8 mouse cellular contexts compared by ENCODE assay signal in genomic region chr4:4792141-4792991, GRCm38 (mm10). TPM values are rescaled to one million over a fixed set of nuclear protein-coding genes. Genes with fewer than 3 reads are reported as not detected.
A peak's percentile ranks its signal among the peaks of the same experiment; 100 is the strongest.
DNase-seq lines count a peak whose midpoint lies in the region; ATAC-seq and TF ChIP-seq lines count a peak whose summit lies in the region.

No protein-coding gene starts in this region.

- ATAC-seq in lung, postnatal 0 days: peak; percentile 70

- H3K9ac ChIP-seq in ES-E14 (ENCODE audit: insufficient read depth, low read depth, low read length, poor library complexity, severe bottlenecking): peak overlapping the region; percentile 93
- H3K9ac ChIP-seq in lung, postnatal 0 days (replicated peaks; ENCODE audit: low read depth): peak overlapping the region; percentile 81

- under 1% methylated on average over 61 of the region's 61 CpGs for WGBS in lung, postnatal 0 days

- intact Hi-C loops in heart, postnatal 25 days (cut with DNase I): no loop called here

- H3K4me2 ChIP-seq in lung, postnatal 0 days (replicated peaks; ENCODE audit: low read depth, low read length): peak overlapping the region; percentile 80

- no peaks in the 10 kb centered on the region for H3K9me3 ChIP-seq in ES-E14 (ENCODE audit: control insufficient read depth, insufficient read depth, low read depth, low read length)
- peaks cover 2% of the 10 kb centered on the region; the same call in 1 of the 2 replicates for H3K9me3 ChIP-seq in erythroblast, embryonic 14.5 days (ENCODE audit: control insufficient read depth, low read length)
- H3K9me3 ChIP-seq in lung, postnatal 0 days (ENCODE audit: low read length): no peaks in the 10 kb centered on the region

- no peak for TF ChIP-seq CTCF in lung, postnatal 0 days (IDR thresholded peaks at IDR 0.05)

- DNase-seq in ES-E14 (ENCODE audit: low read depth, low spot score): peak; percentile 29
- peak; percentile 72 for DNase-seq in brain, adult 2 months (ENCODE audit: low read depth, low spot score)
- DNase-seq in heart, postnatal 25 days (ENCODE audit: low spot score): peak; percentile 3
- DNase-seq in layer of hippocampus, adult 8-10 months (ENCODE audit: low spot score in 2 of 2): peak; percentile 19 to 35
- DNase-seq in lung, postnatal 0 days (ENCODE audit: low spot score): peak; percentile 72
- peak; percentile 56 for DNase-seq in ovary, postnatal 36 days (ENCODE audit: low spot score)
- DNase-seq in thymus, postnatal 4 days: peak; percentile 58

- peak overlapping the region; percentile 85 to 98 for H3K4me3 ChIP-seq in ES-E14 (ENCODE audit: insufficient read depth in 1 of 2, low read depth in 1 of 2, low read length in 2 of 2, poor library complexity in 1 of 2, severe bottlenecking in 1 of 2)
- H3K4me3 ChIP-seq in erythroblast, embryonic 14.5 days (replicated peaks): peak overlapping the region; percentile 99
- H3K4me3 ChIP-seq in lung, postnatal 0 days (ENCODE audit: low read depth, low read length): peak overlapping the region; percentile 81

- H3K27me3 ChIP-seq in erythroblast, embryonic 14.5 days (ENCODE audit: control insufficient read depth): no peaks in the 10 kb centered on the region
- no peaks in the 10 kb centered on the region for H3K27me3 ChIP-seq in lung, postnatal 0 days (replicated peaks; ENCODE audit: insufficient read depth, low read length)

- H3K27ac ChIP-seq in ES-E14 (ENCODE audit: insufficient read depth, low read depth, low read length, poor library complexity, severe bottlenecking): no peak overlapping the region; the same call in 1 of the 2 replicates
- H3K27ac ChIP-seq in lung, postnatal 0 days (ENCODE audit: low read length): peak overlapping the region; percentile 76

- in situ Hi-C loops in ES-E14 (cut with MboI; ENCODE audit: low sequenced_read_pairs in 2 of 2, unreplicated experiment in 2 of 2): no loop called here

- no peak for TF ChIP-seq EP300 in lung, postnatal 0 days (IDR thresholded peaks at IDR 0.05)

- peaks cover 2% of the 10 kb centered on the region; the same call in 1 of the 2 replicates for H3K36me3 ChIP-seq in ES-E14 (ENCODE audit: control insufficient read depth, insufficient read depth, low read length, poor library complexity, severe bottlenecking)
- peaks cover 30% of the 10 kb centered on the region for H3K36me3 ChIP-seq in erythroblast, embryonic 14.5 days (ENCODE audit: control insufficient read depth)
- no peaks in the 10 kb centered on the region for H3K36me3 ChIP-seq in lung, postnatal 0 days (ENCODE audit: insufficient read depth, low read length)

- peaks cover 0 to 3% of the 10 kb centered on the region in 2 experiments; a peak in 2 of 4 replicates for H3K4me1 ChIP-seq in ES-E14 (ENCODE audit: control insufficient read depth in 2 of 2, insufficient read depth in 2 of 2, low read length in 2 of 2, poor library complexity in 1 of 2)
- peaks cover 56% of the 10 kb centered on the region for H3K4me1 ChIP-seq in erythroblast, embryonic 14.5 days (ENCODE audit: control insufficient read depth)
- peaks cover 4% of the 10 kb centered on the region; the same call in 1 of the 2 replicates for H3K4me1 ChIP-seq in lung, postnatal 0 days (ENCODE audit: insufficient read depth, low read depth, low read length)

TF ChIP-seq in ES-E14, 5 proteins besides CTCF, POLR2A, EP300 and RAD21:
- no peak for TF ChIP-seq MAFK (IDR thresholded peaks at IDR 0.05; ENCODE audit: insufficient read depth, low read depth, low read length)
- no peak for TF ChIP-seq HCFC1 (IDR thresholded peaks at IDR 0.05; ENCODE audit: borderline replicate concordance, insufficient read depth, low read length)
- no peak for TF ChIP-seq CHD2 (IDR thresholded peaks at IDR 0.05; ENCODE audit: low read depth, low read length)

RNA-seq across cellular contexts. Expression of gene Impad1, which starts 0.8 kb away (rescaled TPM):
- total RNA-seq in ES-E14 (2012; rRNA removed): 50.1 and 57.9 TPM in 2 replicates
- 0.12 and 0.18 TPM in 2 replicates for polyA plus RNA-seq in erythroblast, embryonic 14.5 days (2012)
- total RNA-seq in heart, postnatal 25 days (2021): 10 to 100 TPM; 22.1 to 24.8 TPM
- total RNA-seq in layer of hippocampus, adult 8-10 months (2022): 10 to 100 TPM; 50.8 to 57.7 (median 52.3) TPM
- polyA plus RNA-seq in lung, postnatal 0 days (2015; fragmentation: Nextera tagmentation; extraction: Ambion mirVana): 24.5 and 25.2 TPM in 2 replicates

Comparison
In these comparisons a context has a peak if more than half of its experiments do, and no peak if none do; other contexts are left out.
1. DNase-seq: peak in every context shown above with its lines; median percentile 72 in brain, adult 2 months; 72 in lung, postnatal 0 days; 58 in thymus, postnatal 4 days; 56 in ovary, postnatal 36 days; 29 in ES-E14; 27 in layer of hippocampus, adult 8-10 months; 3 in heart, postnatal 25 days.